8 mouse cellular contexts compared by ENCODE assay signal in genomic region chr11:72041290-72041767, GRCm38 (mm10). TPM values are rescaled to one million over a fixed set of nuclear protein-coding genes. Genes with fewer than 3 reads are reported as not detected.
DNase-seq lines count a peak whose midpoint lies in the region; ATAC-seq and TF ChIP-seq lines count a peak whose summit lies in the region.

No protein-coding gene starts in this region.

- H3K9ac ChIP-seq in heart, adult 2 months (ENCODE audit: low read depth, low read length) = no peak overlapping the region; the same call in 1 of the 2 replicates
- H3K9ac ChIP-seq in liver, embryonic 11.5 days (ENCODE audit: low read depth, low read length) = peak overlapping the region; percentile 64
- peak overlapping the region; percentile 48; the same call in 1 of the 2 replicates for H3K9ac ChIP-seq in stomach, postnatal 0 days (ENCODE audit: low read length)

- no peak for TF ChIP-seq CTCF in heart, adult 2 months (IDR thresholded peaks at IDR 0.05)
- no peak for TF ChIP-seq CTCF in stomach, postnatal 0 days (IDR thresholded peaks at IDR 0.05; ENCODE audit: low read depth)

- H3K27me3 ChIP-seq in heart, adult 2 months (ENCODE audit: control insufficient read depth, insufficient read depth, low read length) = no peaks in the 10 kb centered on the region
- peaks cover 3% of the 10 kb centered on the region for H3K27me3 ChIP-seq in liver, embryonic 11.5 days (replicated peaks; ENCODE audit: control insufficient read depth, insufficient read depth, low read length)
- H3K27me3 ChIP-seq in stomach, postnatal 0 days (ENCODE audit: control insufficient read depth, insufficient read depth, low read length) = no peaks in the 10 kb centered on the region

- no peaks in the 10 kb centered on the region for H3K36me3 ChIP-seq in heart, adult 2 months (ENCODE audit: control insufficient read depth, insufficient read depth, low read length)
- H3K36me3 ChIP-seq in liver, embryonic 11.5 days (ENCODE audit: control insufficient read depth, insufficient read depth, low read length) = peaks cover 2% of the 10 kb centered on the region; the same call in 1 of the 2 replicates
- peaks cover 4% of the 10 kb centered on the region; the same call in 1 of the 2 replicates for H3K36me3 ChIP-seq in stomach, postnatal 0 days (ENCODE audit: control insufficient read depth, insufficient read depth, low read length)

- peaks cover 2% of the 10 kb centered on the region for H3K4me1 ChIP-seq in heart, adult 2 months (ENCODE audit: control insufficient read depth, insufficient read depth, low read length)
- peaks cover 22% of the 10 kb centered on the region for H3K4me1 ChIP-seq in liver, embryonic 11.5 days (replicated peaks; ENCODE audit: control insufficient read depth, insufficient read depth, low read length)
- peaks cover 11% of the 10 kb centered on the region for H3K4me1 ChIP-seq in stomach, postnatal 0 days (replicated peaks; ENCODE audit: control insufficient read depth, insufficient read depth)

- TF ChIP-seq EP300 in heart, adult 2 months (IDR thresholded peaks at IDR 0.05; ENCODE audit: insufficient read depth, low read depth, low read length) = no peak
- no peak for TF ChIP-seq EP300 in stomach, postnatal 0 days (optimal IDR thresholded peaks at IDR 0.05)

- no peaks in the 10 kb centered on the region for H3K79me2 ChIP-seq in heart, adult 2 months (replicated peaks; ENCODE audit: control insufficient read depth, insufficient read depth, low read length)

- H3K4me2 ChIP-seq in liver, embryonic 11.5 days = peak overlapping the region; percentile 90
- H3K4me2 ChIP-seq in stomach, postnatal 0 days (replicated peaks; ENCODE audit: low read depth) = peak overlapping the region; percentile 90

- peak overlapping the region; percentile 69 for H3K4me3 ChIP-seq in heart, adult 2 months
- H3K4me3 ChIP-seq in liver, embryonic 11.5 days (ENCODE audit: low read depth, low read length) = peak overlapping the region; percentile 61
- peak overlapping the region; percentile 61 for H3K4me3 ChIP-seq in stomach, postnatal 0 days (ENCODE audit: low read depth, low read length)

- peak overlapping the region; percentile 4; the same call in 1 of the 2 replicates for H3K27ac ChIP-seq in heart, adult 2 months
- peak overlapping the region; percentile 67; the same call in 1 of the 2 replicates for H3K27ac ChIP-seq in liver, embryonic 11.5 days (ENCODE audit: low read depth, low read length)
- H3K27ac ChIP-seq in stomach, postnatal 0 days (replicated peaks) = no peak overlapping the region

- ATAC-seq in liver, embryonic 11.5 days (replicated peaks; ENCODE audit: low FRiP score) = 0 out of 2 replicates have a peak, but pooled peaks have one; percentile 5
- no peak for ATAC-seq in stomach, postnatal 0 days (ENCODE audit: low FRiP score, low TSS enrichment)
- no peak for ATAC-seq in erythroid progenitor cell, adult 5-6 weeks (replicated peaks; ENCODE audit: low FRiP score, poor library complexity, severe bottlenecking)

- WGBS in heart, adult 2 months = 31% methylated on average over 6 of the region's 6 CpGs
- WGBS in liver, embryonic 11.5 days = 10% methylated on average over 6 of the region's 6 CpGs
- 17% methylated on average over 6 of the region's 6 CpGs for WGBS in stomach, postnatal 0 days

- no peak for TF ChIP-seq POLR2A in heart, adult 2 months (IDR thresholded peaks at IDR 0.05; ENCODE audit: insufficient read depth, low read depth, low read length)

- intact Hi-C loops in heart, adult 2 months (cut with DNase I) = no loop called here
- intact Hi-C loops in heart, postnatal 25 days (cut with DNase I) = no loop called here

- no peaks in the 10 kb centered on the region for H3K9me3 ChIP-seq in liver, embryonic 11.5 days (ENCODE audit: control insufficient read depth, low read length)
- H3K9me3 ChIP-seq in stomach, postnatal 0 days (ENCODE audit: control insufficient read depth, low read length) = no peaks in the 10 kb centered on the region

- no peak for DNase-seq in heart, adult 2 months
- no peak for DNase-seq in heart, postnatal 25 days (ENCODE audit: low spot score)
- peak; percentile 31 for DNase-seq in thymus, postnatal 4 days
- DNase-seq in thymus, postnatal 0 days (ENCODE audit: low spot score) = no peak
- DNase-seq in liver, embryonic 11.5 days (ENCODE audit: low spot score) = no peak
- no peak for DNase-seq in stomach, postnatal 0 days (ENCODE audit: low spot score)
- DNase-seq in MN1 (ENCODE audit: low spot score) = no peak

RNA-seq across cellular contexts. Expression of gene Pimreg, which starts 0.5 kb away (rescaled TPM):
- total RNA-seq in heart, adult 2 months (2021) = under 1 TPM in 1 of 2 experiments, not detected in 1; 0.75 TPM
- polyA plus RNA-seq in heart, adult 2 months (2012; rRNA removed) = 0.45 and 0.73 TPM in 2 replicates
- total RNA-seq in heart, postnatal 25 days (2021) = 1 to 10 TPM; 1.0 to 2.6 TPM
- polyA plus RNA-seq in thymus, postnatal 0 days (2015; fragmentation: Nextera tagmentation; extraction: Ambion mirVana) = 74.2 and 88.2 TPM in 2 replicates
- polyA plus RNA-seq in liver, embryonic 11.5 days (2014; fragmentation: Nextera tagmentation; extraction: Ambion mirVana) = 74.9 and 78.5 TPM in 2 replicates
- polyA plus RNA-seq in stomach, postnatal 0 days (2015; fragmentation: Nextera tagmentation; extraction: Ambion mirVana) = 18.0 and 22.2 TPM in 2 replicates
- total RNA-seq in erythroid progenitor cell, adult 5-6 weeks (2015; ENCODE audit: low replicate concordance) = 4.7 and 8.0 TPM in 2 replicates
- total RNA-seq in erythroid progenitor cell, adult 5-6 weeks (2017; ENCODE audit: low replicate concordance) = 2.6 TPM in 1 of 2 replicates, not detected in the other

RNA-seq across cellular contexts. Expression of gene Aipl1, which starts 4.0 kb away (rescaled TPM):
- not detected for total RNA-seq in heart, adult 2 months (2021)
- 0.04 TPM in 1 of 2 replicates, not detected in the other for polyA plus RNA-seq in heart, adult 2 months (2012; rRNA removed)
- total RNA-seq in heart, postnatal 25 days (2021) = not detected
- 1.2 and 1.6 TPM in 2 replicates for polyA plus RNA-seq in thymus, postnatal 0 days (2015; fragmentation: Nextera tagmentation; extraction: Ambion mirVana)
- 0.16 and 0.25 TPM in 2 replicates for polyA plus RNA-seq in liver, embryonic 11.5 days (2014; fragmentation: Nextera tagmentation; extraction: Ambion mirVana)
- 0.16 and 0.27 TPM in 2 replicates for polyA plus RNA-seq in stomach, postnatal 0 days (2015; fragmentation: Nextera tagmentation; extraction: Ambion mirVana)
- not detected in 2 replicates for total RNA-seq in erythroid progenitor cell, adult 5-6 weeks (2015; ENCODE audit: low replicate concordance)
- not detected in 2 replicates for total RNA-seq in erythroid progenitor cell, adult 5-6 weeks (2017; ENCODE audit: low replicate concordance)

Comparison
In these comparisons a context has a peak if more than half of its experiments do, and no peak if none do; other contexts are left out.
1. RNA of gene Pimreg, which starts 0.5 kb away (polyA plus RNA-seq): 74.2 to 88.2 TPM in thymus, postnatal 0 days, 74.9 to 78.5 TPM in liver, embryonic 11.5 days and 18.0 to 22.2 TPM in stomach, postnatal 0 days; 0.45 to 0.73 TPM in heart, adult 2 months; every median in the first group is over 10 times any median in the second.
2. Peak in every context shown above with its lines, with median percentiles within 50 percentile points of each other: H3K4me3 ChIP-seq.